Mouse (Mus musculus) heart, adult 2 months (tissue): ENCODE measurements at regions not wholly inside any gene's neighbourhood (a gene's known extent, or its start where the extent isn't known, plus 50 kb on each side); places are given as distances from the start of the nearest gene placed in this dataset.

ENCODE experiments used
- DNase-seq, 2 experiments: peaks; one replicate each; pipeline ENCODE4 v3.0.0; 2021
- H3K27ac ChIP-seq: fragments of 200-600 bp; 2 replicates; pipeline ENCODE4 v1.8.1; 2022
- H3K27me3 ChIP-seq: fragments of 200-500 bp; 2 replicates; pipeline ENCODE4 v1.6.1; 2012; ENCODE audit warnings: mild to moderate bottlenecking, low read length, inconsistent platforms, mixed read lengths; ENCODE audit not compliant: control insufficient read depth, insufficient read depth
- H3K36me3 ChIP-seq: fragments of 200-500 bp; 2 replicates; pipeline ENCODE4 v1.6.1; 2012; ENCODE audit warnings: low read length, inconsistent platforms; ENCODE audit not compliant: control insufficient read depth, insufficient read depth
- H3K4me1 ChIP-seq: fragments of 200-500 bp; 2 replicates; pipeline ENCODE4 v1.6.1; 2011; ENCODE audit warnings: low read length; ENCODE audit not compliant: control insufficient read depth, insufficient read depth
- H3K4me3 ChIP-seq: fragments of 200-600 bp; 2 replicates; pipeline ENCODE4 v1.8.1; 2022
- H3K79me2 ChIP-seq: fragments of 200-500 bp; replicated peaks from 2 replicates; pipeline ENCODE4 v1.6.1; 2012; ENCODE audit warnings: mild to moderate bottlenecking, inconsistent platforms, low read length, moderate library complexity, mixed read lengths; ENCODE audit not compliant: control insufficient read depth, insufficient read depth
- H3K9ac ChIP-seq: fragments of 200-500 bp; 2 replicates; pipeline ENCODE4 v1.6.1; 2012; ENCODE audit warnings: low read depth, mild to moderate bottlenecking, control low read depth, inconsistent platforms, low read length, mixed read lengths
- CTCF ChIP-seq: fragments of 200-600 bp; IDR thresholded peaks from 2 replicates; pipeline ENCODE4 v1.8.1; 2022; ENCODE audit warnings: antibody characterized with exemption, mild to moderate bottlenecking, moderate library complexity
- EP300 ChIP-seq: fragments of 200-500 bp; IDR thresholded peaks from 2 replicates; pipeline ENCODE4 v1.6.1; 2011; ENCODE audit warnings: low read depth, low read length, control low read depth; ENCODE audit not compliant: insufficient read depth
- POLR2A ChIP-seq: fragments of 200-500 bp; IDR thresholded peaks from 2 replicates; pipeline ENCODE4 v1.6.1; 2011; ENCODE audit warnings: mild to moderate bottlenecking, low read depth, low read length, control low read depth; ENCODE audit not compliant: insufficient read depth
- WGBS: fragments of 180-500 bp; shearing (Covaris S2); methylation state at CpG from one replicate; pipeline ENCODE4 v1.1.7; 2018; 5-methylcytosine and 5-hydroxymethylcytosine counted together
- intact Hi-C: fragments of 180-260 bp; cut with DNase I; formaldehyde crosslinking; loops from one replicate; pipeline ENCODE4 v1.15.1; 2025

GRCm38 (mm10) chr9:30743471-30743870, 178.8 kb downstream of the Adamts15 start:
- TF ChIP-seq POLR2A (no peak), EP300 (no peak), CTCF (no peak)
- H3K36me3 ChIP-seq = no peaks in the 10 kb centered on the region
- no peak for DNase-seq
- no peak overlapping the region for H3K27ac ChIP-seq
- H3K4me3 ChIP-seq = no peak overlapping the region
- H3K4me1 ChIP-seq = no peaks in the 10 kb centered on the region
- no peaks in the 10 kb centered on the region for H3K27me3 ChIP-seq
- intact Hi-C loops = no loop called here
- no peaks in the 10 kb centered on the region for H3K79me2 ChIP-seq
- 85% methylated on average over 9 of the region's 9 CpGs for WGBS
- H3K9ac ChIP-seq = no peak overlapping the region

- Histone ChIP-seq H3K27me3 (no peaks in the 10 kb centered on the region), H3K4me3 (no peak overlapping the region), H3K9ac (no peak overlapping the region), H3K27ac (no peak overlapping the region), H3K79me2 (no peaks in the 10 kb centered on the region), H3K36me3 (no peaks in the 10 kb centered on the region), H3K4me1 (no peaks in the 10 kb centered on the region)
- no peak for TF ChIP-seq POLR2A
- TF ChIP-seq CTCF = no peak
- no peak for TF ChIP-seq EP300
- intact Hi-C loops = no loop called here
- DNase-seq = no peak
- 80% methylated on average over 8 of the region's 8 CpGs for WGBS
Observed at GRCm38 (mm10) chr9:30742471-30743098, 179.7 kb downstream of the Adamts15 start.

- DNase-seq = no peak
- Histone ChIP-seq H3K27me3 (no peaks in the 10 kb centered on the region), H3K4me3 (no peak overlapping the region), H3K79me2 (no peaks in the 10 kb centered on the region), H3K27ac (no peak overlapping the region), H3K4me1 (no peaks in the 10 kb centered on the region), H3K36me3 (no peaks in the 10 kb centered on the region; the same call in 1 of the 2 replicates), H3K9ac (no peak overlapping the region)
- no peak for TF ChIP-seq CTCF
- TF ChIP-seq POLR2A = no peak
- no peak for TF ChIP-seq EP300
- intact Hi-C loops = no loop called here
- WGBS = 44% methylated on average over 2 of the region's 2 CpGs
Observed at GRCm38 (mm10) chr9:30731687-30732086, 190.6 kb downstream of the Adamts15 start.

GRCm38 (mm10) chr9:30723364-30724070, 198.7 kb downstream of the Adamts15 start:
- no peak overlapping the region for H3K27ac ChIP-seq
- H3K27me3 ChIP-seq = no peaks in the 10 kb centered on the region
- H3K36me3 ChIP-seq = no peaks in the 10 kb centered on the region; the same call in 1 of the 2 replicates
- no peaks in the 10 kb centered on the region for H3K79me2 ChIP-seq
- H3K4me1 ChIP-seq = peaks cover 2% of the 10 kb centered on the region; the same call in 1 of the 2 replicates
- intact Hi-C loops = no loop called here
- no peak overlapping the region for H3K9ac ChIP-seq
- WGBS = 65% methylated on average over 1 of the region's 1 CpGs
- TF ChIP-seq CTCF (no peak), EP300 (no peak), POLR2A (no peak)
- DNase-seq = no peak
- H3K4me3 ChIP-seq = no peak overlapping the region

GRCm38 (mm10) chr9:30721861-30722260, 200.4 kb downstream of the Adamts15 start:
- no peak overlapping the region for H3K4me3 ChIP-seq
- no peaks in the 10 kb centered on the region for H3K79me2 ChIP-seq
- no peak overlapping the region for H3K9ac ChIP-seq
- TF ChIP-seq POLR2A (no peak), CTCF (no peak)
- H3K27me3 ChIP-seq = no peaks in the 10 kb centered on the region
- no peak for DNase-seq
- intact Hi-C loops = no loop called here
- 65% methylated on average over 4 of the region's 4 CpGs for WGBS
- no peak overlapping the region for H3K27ac ChIP-seq
- H3K36me3 ChIP-seq = no peaks in the 10 kb centered on the region; the same call in 1 of the 2 replicates
- H3K4me1 ChIP-seq = peaks cover 2% of the 10 kb centered on the region; the same call in 1 of the 2 replicates
